1 mouse cellular context compared by ENCODE assay signal in genomic region chr6:31339948-31340250, GRCm38 (mm10).
TF ChIP-seq lines count a peak whose summit lies in the region.

No protein-coding gene starts in this region.

TF ChIP-seq in MEL, 35 proteins besides CTCF, POLR2A, EP300 and RAD21 (continued from another document):
- no peak for TF ChIP-seq GATA1 (IDR thresholded peaks at IDR 0.05; ENCODE audit: low read depth, low read length)
- TF ChIP-seq MYB (IDR thresholded peaks at IDR 0.05; ENCODE audit: low read depth, low read length): no peak
- TF ChIP-seq SMC3 (IDR thresholded peaks at IDR 0.05; ENCODE audit: low read depth, low read length): no peak
- no peak for TF ChIP-seq ZMIZ1 (IDR thresholded peaks at IDR 0.05; ENCODE audit: low read depth, low read length)
- peak; percentile 84 for TF ChIP-seq USF1 (IDR thresholded peaks at IDR 0.05; ENCODE audit: low read depth, low read length)
- TF ChIP-seq NELFE (IDR thresholded peaks at IDR 0.05; ENCODE audit: low read depth, low read length): no peak
- no peak for TF ChIP-seq ZKSCAN1 (IDR thresholded peaks at IDR 0.05; ENCODE audit: low read depth, low read length)
- no peak for TF ChIP-seq JUND (IDR thresholded peaks at IDR 0.05; ENCODE audit: low read depth, low read length)
- TF ChIP-seq RCOR1 (IDR thresholded peaks at IDR 0.05; ENCODE audit: low read depth, low read length): no peak
- no peak for TF ChIP-seq ETS1 (IDR thresholded peaks at IDR 0.05; ENCODE audit: low read depth, low read length)
- no peak for TF ChIP-seq MYC (IDR thresholded peaks at IDR 0.05; ENCODE audit: low read depth, low read length)
- TF ChIP-seq NRF1 (IDR thresholded peaks at IDR 0.05; ENCODE audit: insufficient read depth, low read depth, low read length, poor library complexity, severe bottlenecking): no peak
- TF ChIP-seq HCFC1 (IDR thresholded peaks at IDR 0.05; ENCODE audit: low read depth, low read length): no peak
- TF ChIP-seq CHD2 (IDR thresholded peaks at IDR 0.05; ENCODE audit: low read length): no peak
